Mouse (Mus musculus) splenic B cell, adult 2 months (primary cell): ENCODE results near the gene Hoxb2.
A peak's percentile ranks its signal among the peaks of the same experiment; 100 is the strongest.

Experiments used
- DNase-seq: peaks from one replicate; pipeline ENCODE4 v3.0.0-alpha.2; 2011; ENCODE audit warnings: low read depth, low spot score
- H3K27me3 ChIP-seq: 2 replicates; pipeline ENCODE4 v1.6.1; 2012; ENCODE audit warnings: mild to moderate bottlenecking, low read length, moderate library complexity, mixed read lengths; ENCODE audit not compliant: control insufficient read depth, poor library complexity, insufficient read depth, severe bottlenecking
- H3K36me3 ChIP-seq: 2 replicates; pipeline ENCODE4 v1.6.1; 2012; ENCODE audit warnings: mild to moderate bottlenecking, low read length, moderate library complexity, mixed read lengths; ENCODE audit not compliant: control insufficient read depth, poor library complexity, insufficient read depth, severe bottlenecking

Hoxb2 gene

DNA sequence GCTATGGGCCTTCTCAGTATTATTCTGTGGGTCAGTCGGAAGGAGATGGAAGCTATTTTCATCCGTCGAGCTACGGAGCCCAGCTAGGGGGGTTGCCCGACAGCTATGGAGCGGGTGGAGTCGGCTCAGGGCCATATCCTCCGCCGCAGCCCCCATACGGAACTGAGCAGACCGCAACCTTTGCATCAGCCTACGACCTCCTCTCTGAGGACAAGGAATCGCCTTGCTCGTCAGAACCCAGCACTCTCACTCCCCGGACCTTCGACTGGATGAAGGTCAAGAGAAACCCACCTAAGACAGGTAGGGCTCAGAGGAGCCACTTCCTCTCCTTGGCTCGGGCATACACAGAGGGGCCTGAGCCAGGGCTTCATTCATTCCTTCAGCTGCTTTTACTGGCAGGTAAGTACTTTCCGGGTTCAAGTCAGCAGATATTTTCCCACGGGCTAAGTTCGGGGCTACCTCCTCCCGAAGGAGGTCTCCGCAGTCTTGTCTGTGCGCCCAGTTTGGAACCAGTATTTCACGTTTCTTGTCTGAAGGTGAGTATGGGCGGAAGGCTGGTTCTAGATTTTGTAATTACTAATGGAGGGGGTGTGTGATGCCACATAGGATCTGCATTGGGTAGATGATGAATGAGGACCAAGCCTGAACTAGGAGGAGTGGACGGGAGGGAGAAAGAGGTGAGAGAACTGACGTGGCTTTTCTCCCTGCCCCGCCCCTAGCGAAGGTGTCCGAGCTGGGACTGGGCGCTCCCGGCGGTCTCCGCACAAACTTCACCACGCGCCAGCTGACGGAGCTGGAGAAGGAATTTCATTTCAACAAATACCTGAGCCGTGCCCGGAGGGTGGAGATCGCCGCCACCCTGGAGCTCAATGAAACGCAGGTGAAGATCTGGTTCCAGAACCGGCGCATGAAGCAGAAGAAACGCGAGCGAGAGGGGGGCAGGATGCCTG, 16.0 kb downstream of the Hoxb2 start:
- peak; percentile 4 for DNase-seq
- peaks cover 2% of the 10 kb centered on the region; the same call in 1 of the 2 replicates for H3K27me3 ChIP-seq
- no peaks in the 10 kb centered on the region for H3K36me3 ChIP-seq

DNA sequence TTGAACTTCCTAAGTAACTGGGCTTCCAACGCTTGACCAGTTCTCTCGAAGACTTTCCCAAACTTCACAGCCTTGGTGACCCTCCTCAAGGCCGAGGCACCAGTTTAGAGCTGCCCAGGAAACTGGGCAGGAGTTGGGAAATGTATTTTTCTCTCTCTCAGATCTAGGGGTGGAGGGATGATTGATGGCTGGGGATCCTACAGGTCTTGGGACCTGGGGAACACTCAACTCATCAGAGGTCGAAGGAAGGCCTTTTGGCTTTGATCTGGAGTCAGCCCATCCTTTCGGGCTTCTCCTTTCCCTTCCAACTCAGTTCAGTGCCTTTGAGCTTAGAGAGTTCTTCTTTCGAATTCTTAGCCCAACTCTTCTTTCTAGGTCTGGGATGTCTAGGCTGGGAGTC, 16.8 kb downstream of the Hoxb2 start:
- H3K36me3 ChIP-seq: no peaks in the 10 kb centered on the region
- peaks cover 2% of the 10 kb centered on the region; the same call in 1 of the 2 replicates for H3K27me3 ChIP-seq
- DNase-seq: no peak

- DNase-seq: no peak
- Histone ChIP-seq H3K36me3 (no peaks in the 10 kb centered on the region), H3K27me3 (peaks cover 2% of the 10 kb centered on the region; the same call in 1 of the 2 replicates)
Observed at GRCm38 (mm10) chr11:96368686-96369085, 18.4 kb downstream of the Hoxb2 start.

DNA sequence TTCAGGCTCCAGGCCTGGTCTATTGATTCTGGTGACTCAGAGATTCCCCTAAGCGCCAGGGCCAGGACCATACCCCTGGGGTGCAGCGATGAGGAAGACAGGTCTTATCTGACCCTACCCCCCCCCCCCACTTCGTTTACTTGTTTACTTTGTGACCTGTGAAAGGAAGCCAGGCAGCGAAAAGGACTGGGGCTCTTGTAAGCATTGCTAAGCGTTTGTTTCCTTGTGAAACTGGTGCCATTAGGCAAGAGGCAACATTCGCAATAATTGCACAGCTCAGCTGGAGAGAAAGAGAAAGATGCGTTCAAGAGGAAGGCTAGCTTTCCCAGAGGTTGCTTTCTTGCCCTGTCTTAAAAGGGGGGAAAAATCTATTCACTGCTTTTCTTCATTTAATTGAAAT, 18.8 kb downstream of the Hoxb2 start:
- peaks cover 2% of the 10 kb centered on the region; the same call in 1 of the 2 replicates for H3K27me3 ChIP-seq
- no peaks in the 10 kb centered on the region for H3K36me3 ChIP-seq
- DNase-seq: no peak

GRCm38 (mm10) chr11:96371726-96372125, 21.4 kb downstream of the Hoxb2 start:
- H3K36me3 ChIP-seq: no peaks in the 10 kb centered on the region
- no peak for DNase-seq
- no peaks in the 10 kb centered on the region for H3K27me3 ChIP-seq

DNA sequence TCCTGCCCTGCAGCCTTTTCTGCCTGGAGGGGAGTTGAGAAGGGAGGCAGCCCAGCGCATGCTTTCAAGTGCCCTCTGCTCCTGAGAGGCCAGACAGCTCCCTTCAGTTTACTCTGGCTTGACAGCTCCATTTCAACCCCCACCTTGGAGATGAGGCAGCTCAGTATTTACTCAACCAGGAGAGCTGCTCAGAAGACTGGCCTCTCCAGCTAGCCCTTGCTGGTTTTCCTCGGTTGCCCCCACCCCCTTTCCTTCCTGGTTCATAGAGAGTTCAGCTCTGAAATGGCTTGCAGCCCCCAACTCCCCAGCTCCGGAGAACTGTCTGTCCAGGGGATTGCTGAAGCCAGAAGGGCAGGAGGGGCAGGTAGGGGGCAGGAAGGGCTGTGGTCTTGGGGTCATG, 22.2 kb downstream of the Hoxb2 start:
- Histone ChIP-seq H3K27me3 (no peaks in the 10 kb centered on the region), H3K36me3 (no peaks in the 10 kb centered on the region)
- DNase-seq: no peak

- no peak for DNase-seq
- H3K27me3 ChIP-seq: no peaks in the 10 kb centered on the region
- H3K36me3 ChIP-seq: no peaks in the 10 kb centered on the region
Observed at GRCm38 (mm10) chr11:96374810-96375209, 24.5 kb downstream of the Hoxb2 start.

DNA sequence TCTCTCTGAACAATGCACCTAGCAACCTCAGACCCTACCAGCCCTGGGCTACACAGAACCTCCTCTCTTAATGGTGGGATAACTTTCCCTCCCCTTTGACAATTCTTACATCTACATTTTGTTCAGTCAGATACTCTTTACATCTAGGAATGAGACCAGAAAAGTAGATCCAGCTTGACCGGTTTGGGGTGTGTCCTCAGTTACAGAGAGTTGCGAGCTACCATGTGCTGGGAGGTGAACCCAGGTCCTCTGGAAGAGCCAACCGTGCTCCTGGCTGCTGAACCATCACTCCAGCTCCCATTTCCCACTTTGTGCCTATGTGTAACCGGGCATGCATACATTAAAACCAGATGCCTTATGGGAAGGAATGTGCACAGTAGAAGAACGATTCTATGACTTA, 33.1 kb downstream of the Hoxb2 start:
- Histone ChIP-seq H3K27me3 (no peaks in the 10 kb centered on the region), H3K36me3 (no peaks in the 10 kb centered on the region)
- no peak for DNase-seq

DNA sequence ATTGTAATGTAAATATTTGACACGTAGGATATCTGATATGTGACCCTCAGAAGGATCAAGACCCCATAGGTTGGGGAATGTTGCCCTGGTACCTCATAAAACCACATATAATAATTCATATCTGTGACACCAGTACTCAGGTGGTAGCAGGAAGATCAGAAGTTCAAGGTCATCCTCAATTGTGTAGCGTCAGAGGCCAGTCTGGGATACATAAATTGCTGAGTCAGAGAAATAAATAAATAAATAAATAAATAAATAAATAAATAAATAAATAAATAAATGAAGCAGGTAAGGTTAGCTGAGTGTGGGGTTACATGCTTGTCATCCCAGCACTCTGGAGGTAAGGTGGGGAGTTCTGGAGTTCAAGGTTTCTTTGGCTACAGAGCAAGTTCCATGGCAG, 37.3 kb downstream of the Hoxb2 start:
- H3K36me3 ChIP-seq: no peaks in the 10 kb centered on the region
- DNase-seq: no peak

GRCm38 (mm10) chr11:96396772-96397626, 46.7 kb downstream of the Hoxb2 start:
- no peaks in the 10 kb centered on the region; the same call in 1 of the 2 replicates for H3K27me3 ChIP-seq
- no peak for DNase-seq
- no peaks in the 10 kb centered on the region for H3K36me3 ChIP-seq

More for the DNA sequence above, 37.3 kb downstream of the Hoxb2 start:
- no peaks in the 10 kb centered on the region for H3K27me3 ChIP-seq

GRCm38 (mm10) chr11:96397806-96398335, 47.5 kb downstream of the Hoxb2 start:
- no peak for DNase-seq
- H3K36me3 ChIP-seq: no peaks in the 10 kb centered on the region
- H3K27me3 ChIP-seq: no peaks in the 10 kb centered on the region

DNA sequence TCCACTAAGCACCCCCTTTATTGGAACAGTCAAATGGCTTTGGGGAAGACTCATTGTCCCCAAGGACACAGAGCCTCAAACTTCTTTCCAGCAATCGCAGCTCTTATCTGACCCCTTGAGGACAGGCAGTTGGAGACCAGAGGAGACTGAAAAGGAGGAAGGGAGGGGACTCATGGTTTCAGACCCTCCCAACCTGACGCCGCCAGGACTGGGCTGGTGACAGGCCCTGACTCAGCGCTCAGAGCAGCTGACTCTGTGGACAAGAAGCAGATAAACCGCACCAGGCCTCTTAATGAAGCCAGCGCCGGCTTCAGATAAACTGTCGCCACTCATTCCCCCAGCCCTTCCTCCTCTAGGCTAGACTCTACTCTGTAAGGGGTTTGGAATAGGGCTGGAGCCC, 49.6 kb downstream of the Hoxb2 start:
- Histone ChIP-seq H3K36me3 (no peaks in the 10 kb centered on the region), H3K27me3 (no peaks in the 10 kb centered on the region)
- no peak for DNase-seq
